Mouse (Mus musculus) liver, adult 2 months (tissue): ENCODE measurements around the gene Abcb7.

ENCODE experiments used
- CTCF ChIP-seq: fragments of 200-500 bp; IDR thresholded peaks from 2 replicates; pipeline ENCODE4 v1.5.1; 2011; ENCODE audit warnings: low read depth, low read length, control low read depth
- POLR2A ChIP-seq: fragments of 200-500 bp; IDR thresholded peaks from 2 replicates; pipeline ENCODE4 v1.6.1; 2011; ENCODE audit warnings: low read length, control low read depth; ENCODE audit not compliant: insufficient read depth; ENCODE audit errors: extremely low read depth

- TF ChIP-seq CTCF: no peak
- no peak for TF ChIP-seq POLR2A
These were observed 121.9 kb downstream of the Abcb7 start for GRCm38 (mm10) chrX:104291721-104292120.
